Mouse (Mus musculus) skeletal muscle tissue, adult 2 months (tissue): ENCODE measurements around the gene Dop1b.
"Not testable (repeated sequence)": the region's sequence is repeated elsewhere in the genome, so short reads cannot be mapped to it uniquely, and the experiment has no call there.

Source experiments
- DNase-seq: peaks from one replicate; pipeline ENCODE4 v3.0.0-alpha.2; 2012; ENCODE audit warnings: low read depth, low spot score

Dop1b gene

GRCm38 (mm10) chr16:93751816-93752215 is 40.1 kb downstream of the Dop1b start:
- no peak for DNase-seq

- DNase-seq = no peak
Measured at GRCm38 (mm10) chr16:93756622-93757021, 44.9 kb downstream of the Dop1b start.

GRCm38 (mm10) chr16:93763378-93763777 is 51.7 kb downstream of the Dop1b start:
- no peak for DNase-seq

- DNase-seq = no peak
Measured at GRCm38 (mm10) chr16:93764597-93764996, 52.9 kb downstream of the Dop1b start.

- peak; percentile 27 for DNase-seq
Measured at GRCm38 (mm10) chr16:93766956-93767355, 55.3 kb downstream of the Dop1b start.

- DNase-seq = no peak
Measured at GRCm38 (mm10) chr16:93767548-93767947, 55.8 kb downstream of the Dop1b start.

GRCm38 (mm10) chr16:93769621-93770020 is 57.9 kb downstream of the Dop1b start:
- DNase-seq = no peak

GRCm38 (mm10) chr16:93770271-93770926 is 58.7 kb downstream of the Dop1b start:
- DNase-seq = no peak

GRCm38 (mm10) chr16:93774658-93775057 is 63.0 kb downstream of the Dop1b start:
- DNase-seq = no peak

GRCm38 (mm10) chr16:93776468-93776867 is 64.8 kb downstream of the Dop1b start:
- no peak for DNase-seq

- no peak for DNase-seq
Measured at GRCm38 (mm10) chr16:93777247-93777999, 65.7 kb downstream of the Dop1b start.

GRCm38 (mm10) chr16:93778393-93778792 is 66.7 kb downstream of the Dop1b start:
- DNase-seq = not testable (repeated sequence)

GRCm38 (mm10) chr16:93779554-93779953 is 67.8 kb downstream of the Dop1b start:
- DNase-seq = no peak

- no peak for DNase-seq
Measured at GRCm38 (mm10) chr16:93780660-93781479, 69.2 kb downstream of the Dop1b start.

- DNase-seq = no peak
Measured at GRCm38 (mm10) chr16:93784175-93784574, 72.5 kb downstream of the Dop1b start.

- peak; percentile 31 for DNase-seq
Measured at GRCm38 (mm10) chr16:93785805-93786204, 74.1 kb downstream of the Dop1b start.

GRCm38 (mm10) chr16:93788388-93788787 is 76.7 kb downstream of the Dop1b start:
- DNase-seq = no peak

- no peak for DNase-seq
Measured at GRCm38 (mm10) chr16:93788881-93789280, 77.2 kb downstream of the Dop1b start.

GRCm38 (mm10) chr16:93789971-93790755 is 78.5 kb downstream of the Dop1b start:
- DNase-seq = no peak

GRCm38 (mm10) chr16:93792981-93793630 is 81.4 kb downstream of the Dop1b start:
- no peak for DNase-seq

- no peak for DNase-seq
Measured at GRCm38 (mm10) chr16:93794845-93795244, 83.1 kb downstream of the Dop1b start.
